Mouse (Mus musculus) stomach, postnatal 0 days (tissue): ENCODE data around the gene Bmpr2. TPM values are rescaled to one million over a fixed set of nuclear protein-coding genes. Genes with fewer than 3 reads are reported as not detected.
"Not testable (repeated sequence)": the region's sequence is repeated elsewhere in the genome, so short reads cannot be mapped to it uniquely, and the experiment has no call there.

Source experiments
- ATAC-seq: fragments of 200-750 bp; cut with Nextera tagmentation; 2 replicates; pipeline ENCODE4 v1.8.0; 2017; ENCODE audit not compliant: low FRiP score, low TSS enrichment
- DNase-seq: peaks from one replicate; pipeline ENCODE4 v3.0.0-alpha.2; 2016; ENCODE audit warnings: low spot score
- H3K27ac ChIP-seq: fragments of 300-500 bp; sonication (generic); replicated peaks from 2 replicates; pipeline ENCODE4 v1.5.1; 2014; ENCODE audit warnings: mild to moderate bottlenecking, control low read depth
- H3K27me3 ChIP-seq: fragments of 300-500 bp; sonication (generic); 2 replicates; pipeline ENCODE4 v1.6.1; 2014; ENCODE audit warnings: low read length; ENCODE audit not compliant: control insufficient read depth, insufficient read depth
- H3K36me3 ChIP-seq: fragments of 300-500 bp; sonication (generic); 2 replicates; pipeline ENCODE4 v1.6.1; 2014; ENCODE audit warnings: low read length, mixed read lengths; ENCODE audit not compliant: control insufficient read depth, insufficient read depth
- H3K4me1 ChIP-seq: fragments of 300-500 bp; sonication (generic); replicated peaks from 2 replicates; pipeline ENCODE4 v1.6.1; 2014; ENCODE audit warnings: antibody characterized with exemption; ENCODE audit not compliant: control insufficient read depth, insufficient read depth
- H3K4me2 ChIP-seq: fragments of 300-500 bp; sonication (generic); replicated peaks from 2 replicates; pipeline ENCODE4 v1.6.1; 2014; ENCODE audit warnings: low read depth, mild to moderate bottlenecking, control low read depth, moderate library complexity
- H3K4me3 ChIP-seq: fragments of 300-500 bp; sonication (generic); 2 replicates; pipeline ENCODE4 v1.5.1; 2014; ENCODE audit warnings: low read depth, low read length, control low read depth
- H3K9ac ChIP-seq: fragments of 300-500 bp; sonication (generic); 2 replicates; pipeline ENCODE4 v1.6.1; 2014; ENCODE audit warnings: mild to moderate bottlenecking, low read length, control low read depth, mixed read lengths
- H3K9me3 ChIP-seq: fragments of 300-500 bp; sonication (generic); 2 replicates; pipeline ENCODE4 v1.6.1; 2016; ENCODE audit warnings: low read length; ENCODE audit not compliant: control insufficient read depth
- CTCF ChIP-seq: IDR thresholded peaks from 2 replicates; pipeline ENCODE4 v1.5.1; 2016; ENCODE audit warnings: antibody characterized with exemption, low read depth, mild to moderate bottlenecking, moderate library complexity
- EP300 ChIP-seq: optimal IDR thresholded peaks from 2 replicates; pipeline ENCODE3; 2016; ENCODE audit warnings: antibody characterized with exemption
- WGBS: fragments of 180-500 bp; shearing (Covaris S2); extraction: QIAGEN DNeasy Blood & Tissue Kit; methylation state at CpG from one replicate; pipeline ENCODE4 v1.1.7; 2014; 5-methylcytosine and 5-hydroxymethylcytosine counted together
- polyA plus RNA-seq: library from polyadenylated mRNA; unstranded; fragments of >200 nt; fragmentation: Nextera tagmentation; extraction: Ambion mirVana; gene quantifications from 2 replicates; pipeline ENCODE4 v1.2.1, GENCODE M21; 2015

Gene Bmpr2
- polyA plus RNA-seq, 1 experiment from 2014 or later = 5.2 TPM

GRCm38 (mm10) chr1:59738768-59739414 is 24.3 kb upstream of the Bmpr2 start:
- no peak overlapping the region for H3K4me2 ChIP-seq
- ATAC-seq (peak; percentile 35; the same call in 1 of the 2 replicates), DNase-seq (no peak)
- no peaks in the 10 kb centered on the region for H3K27me3 ChIP-seq
- H3K9ac ChIP-seq = no peak overlapping the region
- H3K9me3 ChIP-seq = no peaks in the 10 kb centered on the region
- WGBS = 42% methylated on average over 6 of the region's 6 CpGs
- no peak overlapping the region for H3K4me3 ChIP-seq
- H3K36me3 ChIP-seq = no peaks in the 10 kb centered on the region
- H3K4me1 ChIP-seq = 0 out of 2 replicates have a peak, but pooled peaks cover 2% of the 10 kb centered on the region
- H3K27ac ChIP-seq = peak overlapping the region; percentile 40
- no peak for TF ChIP-seq EP300
- TF ChIP-seq CTCF = no peak

GRCm38 (mm10) chr1:59739577-59740354 is 23.4 kb upstream of the Bmpr2 start:
- TF ChIP-seq CTCF (no peak), EP300 (no peak)
- peak; percentile 41 for DNase-seq
- peak; percentile 85 for ATAC-seq
- Histone ChIP-seq H3K27me3 (no peaks in the 10 kb centered on the region), H3K27ac (peak overlapping the region; percentile 40), H3K9ac (no peak overlapping the region), H3K9me3 (no peaks in the 10 kb centered on the region), H3K4me2 (no peak overlapping the region), H3K4me1 (0 out of 2 replicates have a peak, but pooled peaks cover 2% of the 10 kb centered on the region), H3K4me3 (no peak overlapping the region), H3K36me3 (no peaks in the 10 kb centered on the region)
- WGBS = 47% methylated on average over 17 of the region's 17 CpGs

- TF ChIP-seq CTCF (no peak), EP300 (no peak)
- Histone ChIP-seq H3K4me1 (no peaks in the 10 kb centered on the region), H3K4me2 (no peak overlapping the region), H3K9me3 (no peaks in the 10 kb centered on the region), H3K36me3 (no peaks in the 10 kb centered on the region), H3K4me3 (no peak overlapping the region), H3K9ac (no peak overlapping the region), H3K27me3 (no peaks in the 10 kb centered on the region), H3K27ac (no peak overlapping the region)
- ATAC-seq = no peak
- 65% methylated on average over 2 of the region's 2 CpGs for WGBS
- no peak for DNase-seq
Measured at GRCm38 (mm10) chr1:59749047-59749446, 14.2 kb upstream of the Bmpr2 start.

- ATAC-seq, H3K4me1 ChIP-seq: not testable (repeated sequence)
- 76% methylated on average over 5 of the region's 5 CpGs for WGBS
Measured at GRCm38 (mm10) chr1:59749724-59750123, 13.5 kb upstream of the Bmpr2 start.

GRCm38 (mm10) chr1:59755298-59755697 is 7.9 kb upstream of the Bmpr2 start:
- no peak overlapping the region for H3K4me3 ChIP-seq
- no peaks in the 10 kb centered on the region for H3K4me1 ChIP-seq
- TF ChIP-seq CTCF (no peak), EP300 (no peak)
- no peak overlapping the region for H3K9ac ChIP-seq
- H3K36me3 ChIP-seq = no peaks in the 10 kb centered on the region
- DNase-seq = no peak
- no peaks in the 10 kb centered on the region for H3K9me3 ChIP-seq
- ATAC-seq = no peak
- H3K27me3 ChIP-seq = no peaks in the 10 kb centered on the region
- no peak overlapping the region for H3K27ac ChIP-seq
- 68% methylated on average over 1 of the region's 1 CpGs for WGBS
- no peak overlapping the region for H3K4me2 ChIP-seq

More at GRCm38 (mm10) chr1:59749724-59750123, 13.5 kb upstream of the Bmpr2 start:
- not testable (repeated sequence) for DNase-seq, H3K9ac ChIP-seq, H3K27ac ChIP-seq, H3K4me3 ChIP-seq, H3K27me3 ChIP-seq, H3K36me3 ChIP-seq, H3K4me2 ChIP-seq, H3K9me3 ChIP-seq

GRCm38 (mm10) chr1:59758325-59758724 is 4.9 kb upstream of the Bmpr2 start:
- no peak overlapping the region for H3K9ac ChIP-seq
- no peak overlapping the region for H3K4me3 ChIP-seq
- no peak overlapping the region for H3K27ac ChIP-seq
- no peak for TF ChIP-seq CTCF
- no peak for TF ChIP-seq EP300
- H3K4me2 ChIP-seq = no peak overlapping the region
- no peaks in the 10 kb centered on the region for H3K4me1 ChIP-seq
- DNase-seq (no peak), ATAC-seq (no peak)
- H3K36me3 ChIP-seq = no peaks in the 10 kb centered on the region
- no peaks in the 10 kb centered on the region for H3K9me3 ChIP-seq
- 76% methylated on average over 1 of the region's 1 CpGs for WGBS
- H3K27me3 ChIP-seq = no peaks in the 10 kb centered on the region
